Mouse (Mus musculus) retina, postnatal 7 days (tissue): ENCODE results near the gene Slfn4.
"Not testable (repeated sequence)": the region's sequence is repeated elsewhere in the genome, so short reads cannot be mapped to it uniquely, and the experiment has no call there.

ENCODE experiments used
- DNase-seq: peaks from one replicate; pipeline ENCODE4 v3.0.0-alpha.2; 2012; ENCODE audit warnings: low read depth, low spot score

Slfn4 gene

DNA sequence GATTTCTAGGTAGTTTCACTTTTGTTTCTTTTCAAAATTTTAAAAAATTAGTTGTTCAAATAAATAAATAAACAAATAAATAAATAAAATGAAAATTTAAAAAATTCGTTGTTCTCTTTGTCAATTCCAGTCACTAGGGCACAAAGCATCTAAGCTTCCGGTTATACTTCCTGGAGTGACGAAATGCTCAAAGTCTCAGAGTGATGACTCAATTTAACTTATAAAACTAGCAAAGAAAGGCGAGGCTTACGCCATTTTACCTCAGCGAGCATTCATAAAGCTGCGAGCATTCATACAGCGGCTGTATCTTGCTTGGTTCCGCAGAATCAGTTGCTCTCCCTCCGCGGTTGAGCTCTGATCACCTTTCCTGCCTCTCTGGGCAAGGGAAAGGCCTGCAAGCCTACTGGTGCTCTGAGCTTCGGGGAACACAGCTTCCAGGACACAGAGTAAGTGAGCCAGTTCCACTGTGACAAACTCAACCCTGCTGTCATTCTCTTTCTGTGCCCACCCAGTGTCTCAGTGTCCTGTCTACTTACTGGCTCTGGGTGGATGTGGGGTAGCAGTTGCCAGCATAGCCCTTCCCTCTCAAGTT lies at the start of gene Slfn4:
TSS of gene Slfn4 (plus strand) at position 239 of the 592 bp plus-strand sequence.
- no peak for DNase-seq

DNA sequence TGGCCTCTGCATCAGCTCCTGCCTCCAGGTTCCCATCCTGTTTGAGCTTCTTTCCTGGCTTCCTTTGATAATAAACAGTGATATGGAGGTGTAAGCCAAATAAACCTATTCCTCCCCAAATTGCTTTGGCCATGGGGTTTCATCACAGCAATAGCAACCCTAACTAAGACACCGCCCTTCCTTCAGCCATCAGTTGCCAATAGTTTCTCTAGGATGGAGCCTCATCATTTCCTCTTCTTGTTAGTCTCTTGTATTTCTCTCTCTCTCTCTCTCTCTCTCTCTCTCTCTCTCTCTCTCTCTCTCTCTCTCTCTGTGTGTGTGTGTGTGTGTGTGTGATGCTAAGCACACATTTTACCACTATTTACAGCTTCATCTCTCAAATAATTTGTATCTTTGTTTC lies 49.4 kb upstream of the Slfn4 start:
- not testable (repeated sequence) for DNase-seq

GRCm38 (mm10) chr11:83137253-83137652 lies 37.7 kb upstream of the Slfn4 start:
- DNase-seq, result not testable (repeated sequence)

DNA sequence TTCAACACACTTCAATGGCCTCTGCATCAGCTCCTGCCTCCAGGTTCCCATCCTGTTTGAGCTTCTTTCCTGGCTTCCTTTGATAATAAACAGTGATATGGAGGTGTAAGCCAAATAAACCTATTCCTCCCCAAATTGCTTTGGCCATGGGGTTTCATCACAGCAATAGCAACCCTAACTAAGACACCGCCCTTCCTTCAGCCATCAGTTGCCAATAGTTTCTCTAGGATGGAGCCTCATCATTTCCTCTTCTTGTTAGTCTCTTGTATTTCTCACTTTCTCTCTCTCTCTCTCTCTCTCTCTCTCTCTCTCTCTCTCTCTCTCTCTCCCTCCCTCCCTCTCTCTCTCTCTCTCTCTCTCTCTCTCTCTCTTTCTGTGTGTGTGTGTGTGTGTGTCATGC lies 26.0 kb upstream of the Slfn4 start:
- not testable (repeated sequence) for DNase-seq

GRCm38 (mm10) chr11:83191134-83191893 lies 16.3 kb downstream of the Slfn4 start, which contains the start of gene Slfn3:
Gene Slfn3, plus strand, starts transcription at chr11:83191330.
- no peak for DNase-seq

DNA sequence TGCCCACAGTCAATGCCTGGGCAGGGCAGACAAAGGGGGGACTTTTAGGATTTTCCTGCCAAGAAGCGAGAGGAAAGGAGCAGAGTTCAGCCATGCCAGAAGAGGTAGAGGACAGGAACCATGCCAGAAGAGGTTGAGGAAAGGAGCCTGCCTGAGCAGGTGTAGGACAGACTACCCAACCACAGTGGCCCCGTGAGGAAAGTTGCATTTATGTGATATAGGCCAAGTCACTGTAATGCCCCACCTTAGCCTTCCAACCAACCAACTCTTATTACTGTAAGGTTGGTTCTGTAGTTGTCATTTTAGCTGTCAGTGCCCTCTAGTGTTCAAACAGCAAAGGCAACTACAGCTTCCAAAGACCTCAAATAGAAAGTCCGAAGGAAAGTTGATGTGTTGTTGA lies 17.0 kb downstream of the Slfn4 start:
- peak; percentile 16 for DNase-seq

- DNase-seq, result no peak
These were observed 30.0 kb downstream of the Slfn4 start for GRCm38 (mm10) chr11:83205002-83205401.

DNA sequence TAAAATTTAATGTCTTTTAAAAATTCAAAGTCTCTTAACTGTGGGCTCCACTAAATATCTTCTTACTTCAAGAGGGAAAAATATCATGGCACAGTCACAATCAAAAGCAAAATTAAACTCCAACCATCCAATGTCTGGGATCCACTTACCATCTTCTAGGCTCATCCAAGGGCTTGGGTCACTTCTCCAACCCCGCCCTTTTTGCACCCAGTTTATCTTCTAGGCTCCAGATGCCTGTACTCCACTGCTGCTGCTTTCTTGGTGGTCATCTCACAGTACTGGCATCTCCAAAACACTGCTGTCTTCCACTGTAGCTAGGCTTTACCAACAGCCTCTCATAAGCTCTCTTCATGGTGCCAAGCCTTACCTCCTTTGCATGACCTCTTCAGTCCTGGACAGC lies 41.1 kb downstream of the Slfn4 start:
- DNase-seq, result no peak

GRCm38 (mm10) chr11:83221328-83221877 lies 46.4 kb downstream of the Slfn4 start:
- DNase-seq, result no peak

DNA sequence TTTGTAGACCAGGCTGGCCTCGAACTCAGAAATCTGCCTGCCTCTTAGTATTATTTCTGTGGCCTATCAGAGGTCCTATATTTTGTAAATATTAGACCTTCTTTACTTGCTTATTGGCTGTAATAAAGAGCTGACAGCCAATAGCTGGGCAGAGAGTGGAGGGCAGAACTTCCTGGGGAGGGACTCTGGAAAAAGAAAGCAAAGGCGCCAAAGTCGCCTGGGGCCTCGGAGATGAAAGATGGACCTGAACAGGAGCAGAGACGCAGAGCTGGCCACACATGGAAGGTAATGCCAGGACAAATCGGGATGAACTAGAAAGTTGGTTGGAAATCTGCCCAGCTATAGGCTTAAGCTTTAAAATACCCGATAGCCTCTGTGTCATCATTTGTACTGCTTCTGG lies 48.4 kb downstream of the Slfn4 start:
- no peak for DNase-seq

DNA sequence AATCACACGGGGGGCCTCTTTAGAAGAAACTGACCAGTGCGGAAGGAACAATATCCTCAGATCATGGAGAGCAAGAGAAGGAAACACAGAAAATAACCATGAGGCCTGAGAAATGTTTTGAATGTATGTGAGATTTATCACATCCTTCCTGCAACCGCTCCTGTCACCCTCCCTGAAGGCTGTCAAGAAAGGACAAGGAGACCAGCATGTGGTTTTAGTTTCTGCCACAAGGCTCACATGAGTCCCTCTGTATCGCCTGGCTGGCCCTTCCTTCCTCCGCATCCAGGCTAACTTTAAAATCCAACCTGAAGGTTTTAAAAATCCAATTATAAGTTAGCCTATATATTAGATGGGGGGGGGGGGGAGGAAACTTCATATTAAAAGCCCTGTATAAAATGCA lies 48.8 kb downstream of the Slfn4 start:
- not testable (repeated sequence) for DNase-seq

DNA sequence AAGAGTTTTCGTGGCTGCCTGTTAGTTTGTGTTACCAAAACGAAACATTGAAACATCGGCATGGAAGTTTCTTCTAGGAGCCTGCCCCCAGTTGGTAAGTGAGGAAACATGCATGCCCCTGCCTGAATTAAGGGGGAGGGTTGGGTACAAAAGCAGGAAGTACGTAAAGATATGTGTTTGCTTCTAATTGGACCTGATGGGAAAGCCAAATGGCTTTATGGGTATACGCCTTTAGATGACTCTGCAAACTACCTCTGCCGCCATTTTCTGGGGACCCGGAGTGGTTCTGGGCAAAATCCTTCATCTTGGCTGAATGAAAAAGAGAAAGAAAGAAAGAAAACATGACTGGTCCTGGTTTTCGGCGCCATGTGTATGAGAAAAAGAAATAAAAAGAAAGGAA lies 49.2 kb downstream of the Slfn4 start:
- DNase-seq, result no peak

- no peak for DNase-seq
These were observed 49.8 kb downstream of the Slfn4 start for GRCm38 (mm10) chr11:83224750-83225149.

GRCm38 (mm10) chr11:83225371-83225960 lies 50.5 kb downstream of the Slfn4 start:
- DNase-seq, result no peak

DNA sequence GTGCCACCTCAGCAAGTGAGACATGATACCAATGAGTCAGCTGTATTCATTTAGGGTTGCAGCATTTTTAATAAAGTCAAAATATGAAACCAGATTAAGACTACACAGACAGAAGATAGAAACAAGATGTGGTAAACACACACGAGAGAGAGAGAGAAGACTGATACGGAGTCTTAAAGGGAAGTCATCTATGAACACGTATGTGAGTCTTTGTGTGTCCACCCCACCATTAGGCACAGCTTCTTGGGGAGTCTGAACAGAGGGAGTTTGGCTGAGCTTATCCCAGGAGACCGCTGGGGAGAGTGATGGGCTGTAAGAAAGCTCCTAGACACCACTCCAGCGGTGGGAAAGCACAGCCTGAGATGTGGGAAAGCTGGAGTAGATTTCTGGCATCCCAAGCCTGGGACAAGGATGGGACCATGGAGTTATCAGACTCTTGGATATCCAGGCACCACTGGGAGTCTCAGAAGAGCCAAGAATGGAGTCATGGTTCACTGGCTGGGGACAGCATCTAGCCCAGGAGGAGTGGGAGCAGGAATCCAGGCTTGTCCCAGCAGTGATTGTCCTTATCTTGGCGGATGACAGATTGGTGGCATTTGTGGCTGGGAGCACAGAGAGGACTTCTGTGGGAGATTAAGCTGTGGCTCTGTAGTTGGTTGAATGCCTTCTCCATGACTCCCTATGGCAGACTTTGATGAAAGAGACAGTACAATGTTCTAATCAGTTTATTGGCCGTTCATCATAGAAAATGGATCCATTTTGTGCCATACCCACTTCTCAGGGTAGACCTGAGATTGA lies 53.1 kb downstream of the Slfn4 start:
- DNase-seq, result no peak

DNA sequence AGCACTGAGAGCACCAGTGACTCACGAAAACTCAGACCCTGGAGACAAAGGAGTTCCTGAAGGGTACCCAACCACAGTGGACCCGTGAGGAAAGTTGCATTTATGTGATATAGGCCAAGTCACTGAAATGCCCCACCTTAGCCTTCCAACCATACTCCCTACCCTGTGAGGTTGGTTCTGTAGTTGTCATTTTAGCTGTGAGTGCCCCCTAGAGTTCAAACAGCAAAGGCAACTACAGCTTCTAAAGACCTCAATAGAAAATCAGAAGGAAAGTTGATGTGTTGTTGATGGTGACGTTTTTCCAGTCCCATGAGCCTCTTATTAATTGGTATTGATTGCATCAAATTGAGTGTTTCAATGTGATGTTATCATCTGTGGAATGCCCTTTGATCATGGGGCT lies 56.0 kb downstream of the Slfn4 start:
- no peak for DNase-seq

DNA sequence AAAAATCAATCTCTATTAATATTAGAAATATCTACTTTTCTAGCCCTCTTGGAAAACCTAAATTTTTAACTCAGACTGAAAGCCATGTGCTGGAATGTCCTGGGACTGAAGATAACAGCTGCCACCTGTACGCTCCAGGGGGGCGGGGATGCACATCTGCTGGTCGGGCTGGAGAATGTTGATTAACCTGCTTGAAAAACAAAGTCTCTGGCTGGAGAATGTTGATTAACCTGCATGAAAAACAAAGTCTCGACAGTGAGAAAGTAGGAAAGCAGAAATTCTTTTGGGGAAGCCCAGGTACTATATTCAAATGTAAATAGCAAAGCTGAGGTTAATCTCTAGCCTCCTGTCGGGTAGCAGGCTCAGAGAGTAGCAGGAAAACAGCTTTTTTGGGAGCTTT lies 58.6 kb downstream of the Slfn4 start:
- DNase-seq, result not testable (repeated sequence)

GRCm38 (mm10) chr11:83237390-83237789 lies 62.4 kb downstream of the Slfn4 start:
- not testable (repeated sequence) for DNase-seq

- DNase-seq, result no peak
These were observed 63.4 kb downstream of the Slfn4 start for GRCm38 (mm10) chr11:83238389-83238788.

- DNase-seq, result no peak
These were observed 64.8 kb downstream of the Slfn4 start for GRCm38 (mm10) chr11:83239811-83240210.
